17 mouse cellular contexts compared by ENCODE assay signal in genomic region chr13:58848578-58848977, GRCm38 (mm10). TPM values are rescaled to one million over a fixed set of nuclear protein-coding genes. Genes with fewer than 3 reads are reported as not detected.
DNase-seq lines count a peak whose midpoint lies in the region; TF ChIP-seq lines count a peak whose summit lies in the region.
"Had no signal": no experiment of that assay in that cellular context is flagged by ENCODE, and none has a peak within 500 bp of the region (broad histone marks: within the 10 kb centered on the region; RNA-seq: fewer than 3 reads in every experiment).

No protein-coding gene starts in this region.

- peaks cover 3% of the 10 kb centered on the region for H3K9me3 ChIP-seq in ES-Bruce4 (replicated peaks; ENCODE audit: control insufficient read depth, insufficient read depth, low read length, poor library complexity, severe bottlenecking)

- no peaks in the 10 kb centered on the region for H3K4me1 ChIP-seq in liver, adult 2 months (ENCODE audit: control insufficient read depth, insufficient read depth, low read length)
- H3K4me1 ChIP-seq in ES-Bruce4 (ENCODE audit: control insufficient read depth, insufficient read depth, low read length): no peaks in the 10 kb centered on the region

- intact Hi-C loops in gastrocnemius, postnatal 14 days (cut with DNase I; ENCODE audit: low total_unique reads): no loop called here

- no peaks in the 10 kb centered on the region for H3K36me3 ChIP-seq in liver, adult 2 months (ENCODE audit: control insufficient read depth, insufficient read depth, low read length)
- H3K36me3 ChIP-seq in ES-Bruce4 (ENCODE audit: control insufficient read depth, insufficient read depth, low read length, poor library complexity, severe bottlenecking): no peaks in the 10 kb centered on the region
- H3K36me3 ChIP-seq: embryonic facial prominence, embryonic 13.5 days had no signal

- TF ChIP-seq POLR2A in liver, adult 2 months (IDR thresholded peaks at IDR 0.05; ENCODE audit: extremely low read depth, insufficient read depth, low read length): no peak
- TF ChIP-seq POLR2A in ES-Bruce4 (IDR thresholded peaks at IDR 0.05; ENCODE audit: insufficient read depth, low read length): no peak

- no peaks in the 10 kb centered on the region for H3K79me2 ChIP-seq in liver, adult 2 months (ENCODE audit: control insufficient read depth, insufficient read depth, low read length)

- no peak overlapping the region for H3K27ac ChIP-seq in liver, adult 2 months (replicated peaks; ENCODE audit: insufficient read depth, low read depth, low read length)
- H3K27ac ChIP-seq in ES-Bruce4 (ENCODE audit: insufficient read depth, low read length): no peak overlapping the region
- H3K27ac ChIP-seq: embryonic facial prominence, embryonic 13.5 days; hindbrain, embryonic 12.5 days; midbrain, embryonic 10.5 days had no signal

- DNase-seq in heart, adult 11 months: peak; percentile 30
- no peak for DNase-seq in heart, adult 8-10 months (ENCODE audit: low spot score)
- no peak for DNase-seq in liver, adult 2 months (ENCODE audit: extremely low read depth, low read depth, low spot score)
- DNase-seq in liver (no peak), ZHBTc4 (ENCODE audit: low read depth, low spot score) (peak; percentile 77)
- DNase-seq in gastrocnemius, postnatal 14 days: no peak
- no peak for DNase-seq in cerebellum, adult 8-10 months
- DNase-seq: B cell, adult 2 months; cerebellum, adult 11 months; kidney, adult 18-20 months; lung, postnatal 10 days; right cerebral cortex, adult 18-20 months had no signal

- no peaks in the 10 kb centered on the region for H3K27me3 ChIP-seq in liver, adult 2 months (ENCODE audit: control insufficient read depth, insufficient read depth, low read length)
- no peaks in the 10 kb centered on the region for H3K27me3 ChIP-seq in ES-Bruce4 (ENCODE audit: control insufficient read depth, insufficient read depth, low read length, poor library complexity, severe bottlenecking)
- H3K27me3 ChIP-seq: hindbrain, embryonic 12.5 days had no signal

- H3K4me3 ChIP-seq in liver, adult 2 months (ENCODE audit: insufficient read depth, low read depth, low read length): no peak overlapping the region
- H3K4me3 ChIP-seq in ES-Bruce4 (ENCODE audit: low read depth, low read length): no peak overlapping the region
- H3K4me3 ChIP-seq: embryonic facial prominence, embryonic 13.5 days; hindbrain, embryonic 12.5 days; midbrain, embryonic 10.5 days had no signal

- 82% methylated on average over 4 of the region's 4 CpGs for WGBS in liver, adult 2 months

- TF ChIP-seq CTCF in liver, adult 2 months (IDR thresholded peaks at IDR 0.05; ENCODE audit: low read depth, low read length): peak; percentile 24; the same call in 1 of the 2 replicates
- TF ChIP-seq CTCF in ES-Bruce4 (IDR thresholded peaks at IDR 0.05; ENCODE audit: low read depth, low read length): peak; percentile 32

- no peak overlapping the region for H3K9ac ChIP-seq in liver, adult 2 months (ENCODE audit: low read depth, low read length)
- H3K9ac ChIP-seq in ES-Bruce4 (ENCODE audit: low read depth, poor library complexity, severe bottlenecking): no peak overlapping the region
- H3K9ac ChIP-seq: embryonic facial prominence, embryonic 13.5 days; hindbrain, embryonic 12.5 days had no signal

- no peak for TF ChIP-seq EP300 in ES-Bruce4 (IDR thresholded peaks at IDR 0.05; ENCODE audit: insufficient read depth, low read depth, low read length)

RNA-seq across cellular contexts. Expression of gene Ntrk2, which starts 42.2 kb away (rescaled TPM):
- total RNA-seq in heart, adult 8-10 months (2022): 1 to 10 TPM in 2 of 4 experiments, under 1 TPM in 2; 0.65 to 1.5 (median 1.1) TPM
- total RNA-seq in liver, adult 2 months (2014; rRNA removed): 0.55 and 4.2 TPM in 2 replicates
- polyA plus RNA-seq in liver, adult 2 months (2012; rRNA removed): 1.5 and 12.1 TPM in 2 replicates
- 0.73 and 1.7 TPM in 2 replicates for polyA plus RNA-seq in ES-Bruce4 (2011; ENCODE audit: insufficient read depth, insufficient read length, low read depth, missing spikeins)
- total RNA-seq in gastrocnemius, postnatal 14 days (2021): 10 to 100 TPM in 1 of 2 experiments, 1 to 10 TPM in 1; 7.2 to 11.0 TPM
- total RNA-seq: common myeloid progenitor, adult 5-6 weeks had no signal

Comparison
In these comparisons a context has a peak if more than half of its experiments do, and no peak if none do; other contexts are left out.
1. DNase-seq: peak in heart, adult 11 months (single experiment) and ZHBTc4 (single experiment); none in heart, adult 8-10 months (single experiment), liver, adult 2 months (single experiment), liver (single experiment), gastrocnemius, postnatal 14 days (single experiment) and cerebellum, adult 8-10 months (single experiment).